Mouse (Mus musculus) retina, adult 2 months (tissue): Measurements from ENCODE around the gene Ccdc50.

Source experiments
- DNase-seq: peaks from one replicate; pipeline ENCODE4 v3.0.0-alpha.2; 2012; ENCODE audit warnings: low read depth, low spot score

Gene Ccdc50

DNA sequence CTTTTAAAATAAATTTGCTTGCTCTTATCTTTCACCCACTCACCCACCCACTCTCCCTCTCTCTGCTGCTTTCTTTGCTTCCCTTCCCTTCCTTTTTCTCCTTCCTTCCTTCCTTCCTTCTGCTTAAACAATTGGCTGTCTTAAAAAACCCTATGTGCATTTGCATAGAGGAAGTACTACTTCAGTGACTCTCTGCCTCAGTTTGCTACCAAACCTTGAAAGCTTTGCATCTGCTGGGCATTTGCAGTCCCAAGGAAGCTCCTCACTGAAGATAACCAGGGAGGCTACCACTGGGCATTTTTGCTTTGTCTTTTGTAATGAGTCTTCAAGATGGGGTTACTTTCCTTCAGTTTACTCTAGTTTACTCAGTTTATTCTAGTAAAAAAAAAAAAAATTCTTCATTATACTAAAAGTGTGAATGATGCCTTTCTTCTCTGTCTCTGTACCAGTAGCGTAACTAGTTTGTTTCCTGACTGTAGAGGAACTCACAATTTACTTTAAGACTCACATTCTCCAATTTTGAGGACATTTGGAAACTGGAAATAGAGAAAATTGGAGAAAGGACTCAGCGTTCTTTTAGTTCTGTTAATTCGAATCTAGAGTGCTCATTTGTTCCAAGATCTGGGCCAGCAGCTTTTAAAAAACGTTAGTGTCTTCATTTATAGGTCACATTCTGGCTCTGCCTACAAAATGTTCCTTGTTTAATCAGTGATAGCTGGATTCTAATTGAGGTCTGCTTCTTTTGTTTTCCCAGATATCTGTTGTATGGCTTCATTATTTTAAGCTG lies 6.8 kb downstream of the Ccdc50 start:
- no peak for DNase-seq

DNA sequence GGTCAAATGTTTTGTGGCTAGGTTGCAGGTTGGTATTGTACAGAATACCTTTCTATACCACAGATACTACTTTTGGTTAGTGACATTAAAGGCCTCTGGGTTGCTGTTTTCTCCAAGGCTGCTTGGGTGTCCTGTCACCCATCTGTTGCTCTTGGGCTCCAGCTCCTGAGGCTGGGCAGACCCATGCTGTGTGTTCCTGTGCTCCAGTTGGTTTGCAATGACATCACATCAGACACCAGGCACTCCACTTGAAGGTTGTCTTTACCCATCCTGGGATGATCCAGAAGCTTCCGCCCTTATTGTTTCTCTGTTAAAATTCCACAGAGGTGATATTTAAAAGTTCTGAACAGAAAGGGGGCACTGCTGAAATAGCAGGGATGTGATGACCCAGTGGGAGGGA lies 8.3 kb downstream of the Ccdc50 start:
- DNase-seq: no peak

DNA sequence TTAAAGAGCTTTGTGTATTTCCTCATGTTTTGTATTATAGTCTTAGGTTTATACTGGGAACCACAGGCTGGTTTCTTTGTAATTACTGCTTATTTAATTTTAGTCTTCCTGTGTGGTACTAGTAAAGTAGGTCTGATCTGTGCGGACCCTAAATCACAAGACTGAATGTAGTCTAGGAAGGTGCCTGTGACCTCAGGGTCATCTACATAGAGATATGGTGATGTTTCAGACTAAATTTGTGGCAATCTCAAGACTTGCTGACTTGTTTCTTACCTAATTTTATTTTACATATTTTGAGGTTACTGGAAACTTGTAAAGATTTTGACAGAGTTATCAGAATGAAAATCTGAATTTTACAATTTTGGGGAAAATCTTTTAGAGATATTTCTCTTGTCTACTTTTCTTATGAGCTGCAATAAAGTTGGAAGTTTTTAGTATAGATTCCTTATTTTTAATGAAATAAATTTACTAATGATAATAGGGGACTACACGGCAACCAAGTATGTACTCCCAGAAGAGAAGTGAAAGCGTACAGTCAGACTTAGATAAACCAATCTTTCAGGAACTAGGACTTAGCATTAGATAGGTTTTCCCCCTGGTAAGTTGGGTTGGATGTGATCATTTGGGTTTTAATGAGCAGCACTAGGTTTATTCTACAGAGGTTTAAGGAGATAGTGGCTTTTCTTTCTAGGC lies 10.5 kb downstream of the Ccdc50 start:
- DNase-seq: no peak

- DNase-seq: no peak
Measured at GRCm38 (mm10) chr16:27399719-27400253, 11.1 kb downstream of the Ccdc50 start.

- no peak for DNase-seq
Measured at GRCm38 (mm10) chr16:27401579-27401978, 12.9 kb downstream of the Ccdc50 start.

DNA sequence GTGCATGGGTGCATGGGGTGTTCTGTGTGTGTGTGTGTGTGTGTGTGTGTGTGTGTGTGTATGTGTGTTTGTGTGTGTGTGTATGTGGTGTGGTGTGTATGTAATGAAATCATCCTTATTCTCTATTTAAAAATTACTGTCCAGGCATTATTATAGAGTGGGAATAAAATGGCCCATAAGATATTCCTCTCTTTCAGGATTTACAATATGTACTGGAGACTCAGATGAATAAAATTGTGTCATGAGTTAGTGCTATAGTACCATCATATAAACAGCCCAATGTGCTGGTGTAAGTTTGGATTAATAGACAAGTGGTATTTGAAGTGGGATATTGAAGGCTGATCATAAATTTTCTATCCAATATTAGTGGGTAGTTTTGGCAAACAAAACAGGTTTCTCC lies 15.4 kb downstream of the Ccdc50 start:
- DNase-seq: no peak

DNA sequence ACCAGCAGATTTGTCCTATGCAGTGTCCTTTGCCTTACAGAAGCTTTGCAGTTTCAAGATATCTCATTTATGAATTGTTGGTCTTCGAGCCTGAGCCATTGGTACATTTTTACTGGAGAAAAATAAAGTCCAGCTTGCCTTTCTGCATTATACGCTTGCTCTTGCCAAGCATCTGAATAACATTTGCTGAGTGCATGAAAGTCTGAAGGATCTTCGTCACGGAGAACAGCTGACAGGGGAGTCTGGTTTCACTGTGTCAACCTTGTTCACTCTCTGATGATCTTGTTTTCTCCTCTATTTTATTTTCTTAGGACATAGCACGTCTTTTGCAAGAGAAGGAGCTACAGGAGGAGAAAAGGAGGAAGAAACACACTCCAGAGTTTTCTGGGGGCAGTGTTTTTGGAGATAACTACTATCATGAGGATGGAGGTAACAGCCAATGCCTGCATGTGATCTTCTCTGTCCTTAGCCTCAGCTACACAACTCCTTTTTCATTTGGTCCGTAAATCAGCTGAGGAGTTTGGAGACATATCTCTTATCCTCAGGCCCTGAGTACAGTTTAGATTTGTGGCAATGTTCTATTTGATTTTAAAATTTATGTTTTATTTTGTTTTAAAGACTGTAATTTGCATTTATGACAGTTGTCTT lies 28.4 kb downstream of the Ccdc50 start:
- no peak for DNase-seq

GRCm38 (mm10) chr16:27417632-27418031 lies 29.0 kb downstream of the Ccdc50 start:
- no peak for DNase-seq

DNA sequence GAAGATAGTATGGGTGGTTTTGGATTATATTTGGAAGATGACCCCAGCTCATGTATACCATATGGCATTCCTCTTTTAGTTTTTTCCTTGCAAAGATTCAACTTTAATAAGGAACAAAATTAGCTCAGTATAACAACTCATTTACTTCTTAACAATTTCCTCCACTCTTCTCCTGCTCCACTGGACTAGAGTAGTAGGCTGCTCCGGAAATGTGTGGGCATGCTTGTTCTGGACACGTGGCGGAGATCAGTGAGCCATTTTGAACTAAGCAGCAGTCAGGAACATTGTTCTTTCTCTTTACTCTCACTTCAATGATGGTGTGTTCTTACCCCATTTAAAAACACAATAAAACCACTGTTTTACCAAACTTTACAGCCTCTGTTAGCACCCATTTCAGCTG lies 32.3 kb downstream of the Ccdc50 start:
- DNase-seq: no peak

DNA sequence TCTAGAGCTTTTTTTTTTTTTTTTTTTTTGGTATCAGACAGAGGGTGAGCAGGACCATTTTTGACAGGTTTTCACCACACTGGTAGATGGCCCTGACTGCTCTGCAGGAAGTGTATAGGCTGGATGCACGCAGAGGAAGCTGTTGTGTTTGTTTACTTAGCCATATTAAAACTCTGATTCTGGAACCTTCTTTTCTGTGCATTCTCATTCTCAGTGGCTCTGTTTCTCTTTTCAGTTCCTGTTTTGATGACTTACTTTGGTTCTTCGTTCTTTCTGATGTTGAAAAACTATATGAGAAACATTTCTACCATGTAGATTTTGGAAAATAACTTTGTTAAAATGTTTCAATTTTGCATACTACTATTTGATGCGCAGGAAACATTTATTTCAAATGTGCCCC lies 46.4 kb downstream of the Ccdc50 start:
- DNase-seq: no peak

GRCm38 (mm10) chr16:27443941-27444340 lies 55.3 kb downstream of the Ccdc50 start:
- DNase-seq: no peak

GRCm38 (mm10) chr16:27449360-27449759 lies 60.7 kb downstream of the Ccdc50 start:
- no peak for DNase-seq

DNA sequence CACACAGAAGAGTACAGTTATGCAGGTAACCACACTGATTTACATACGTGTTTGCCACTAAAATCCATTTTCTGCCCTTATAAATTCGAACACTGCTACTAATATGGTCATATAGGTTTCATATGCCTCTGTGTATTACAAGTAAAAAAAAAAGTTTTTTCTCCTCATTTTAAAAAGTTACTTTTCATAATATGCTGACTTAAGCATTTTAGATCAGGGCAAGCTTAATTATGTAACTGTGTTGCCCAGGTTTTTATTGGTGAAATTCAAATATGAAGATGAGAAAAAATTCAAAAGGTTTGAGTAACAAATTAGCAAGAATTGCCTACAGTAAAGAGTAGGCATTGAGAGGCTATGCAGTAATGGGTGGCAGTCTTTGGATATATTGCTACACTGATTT lies 62.0 kb downstream of the Ccdc50 start:
- no peak for DNase-seq

DNA sequence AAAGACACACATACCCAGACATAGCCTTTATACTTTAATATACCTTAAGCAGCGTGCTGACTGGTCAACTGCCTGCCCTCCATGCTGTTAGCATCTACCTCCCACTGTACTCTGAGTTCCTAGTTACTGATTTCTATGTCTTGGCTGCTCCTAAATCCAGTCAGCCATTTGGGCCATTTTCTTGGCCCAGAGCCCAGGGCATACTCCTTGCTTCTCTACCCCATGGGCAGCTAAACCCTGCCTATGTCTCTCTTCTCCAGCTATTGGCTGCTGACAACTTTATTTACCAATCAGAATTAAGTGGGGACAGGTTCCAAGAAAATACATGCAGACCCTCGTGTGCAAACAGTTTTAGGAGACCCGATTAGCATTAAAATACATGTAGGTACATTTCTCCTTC lies 64.7 kb downstream of the Ccdc50 start:
- no peak for DNase-seq

DNA sequence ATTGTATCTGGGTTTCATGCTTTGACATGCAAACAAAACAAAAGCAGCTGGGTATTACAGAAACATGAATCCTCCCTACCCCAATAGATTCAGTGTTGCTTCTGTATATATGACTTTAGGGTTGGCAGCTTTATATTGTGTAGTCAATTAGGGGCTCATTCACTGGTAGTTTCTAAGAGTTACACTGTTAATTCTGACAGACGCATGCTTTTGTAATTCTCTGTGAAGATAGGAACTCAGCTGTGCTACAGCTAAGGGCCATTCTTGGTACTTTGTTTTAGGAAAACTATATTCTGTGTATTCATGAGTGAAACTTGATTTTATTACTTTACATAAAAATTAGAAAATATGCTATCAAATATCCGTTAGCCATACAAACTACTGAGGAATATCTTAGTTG lies 65.2 kb downstream of the Ccdc50 start:
- no peak for DNase-seq

DNA sequence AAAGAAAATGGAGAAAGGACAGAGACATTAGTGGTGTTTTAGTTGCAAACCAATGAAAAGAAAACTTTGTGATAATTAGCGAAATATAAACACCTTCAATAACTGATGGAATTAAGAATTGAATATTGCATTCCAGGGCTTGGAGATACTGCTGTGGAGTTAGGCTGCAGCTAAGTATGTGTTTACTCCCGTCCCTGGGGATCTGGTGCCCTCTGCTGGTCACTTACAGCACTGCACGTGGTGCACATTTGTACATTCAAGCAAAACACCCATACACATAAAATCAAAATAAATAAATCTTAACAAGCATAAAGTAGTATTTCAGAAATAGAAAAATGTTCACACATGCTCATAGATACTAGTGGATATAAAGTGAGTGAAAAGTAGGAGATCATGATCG lies 68.6 kb downstream of the Ccdc50 start:
- peak; percentile 52 for DNase-seq

GRCm38 (mm10) chr16:27468731-27469130 lies 80.1 kb downstream of the Ccdc50 start:
- peak; percentile 16 for DNase-seq

- DNase-seq: no peak
Measured at GRCm38 (mm10) chr16:27471389-27471788, 82.7 kb downstream of the Ccdc50 start.

DNA sequence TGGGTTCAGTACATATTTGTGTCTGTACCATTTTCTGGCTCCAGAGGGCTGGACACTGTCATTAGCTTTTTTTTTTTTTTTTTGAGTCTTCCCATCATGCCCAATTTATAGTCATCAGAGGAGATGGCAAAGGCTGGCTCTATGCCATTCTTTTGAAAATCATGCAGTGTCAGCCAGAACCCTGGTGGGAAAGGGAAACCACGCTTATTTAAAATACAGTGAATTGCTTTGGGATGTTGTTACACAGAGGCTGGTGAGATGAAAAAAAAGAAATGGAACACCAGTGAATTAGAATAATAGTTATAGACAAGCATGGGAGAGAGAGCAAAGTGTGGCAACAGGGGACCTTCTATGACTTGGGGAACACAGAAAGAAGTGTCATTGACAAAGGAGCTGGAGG lies 95.2 kb downstream of the Ccdc50 start:
- no peak for DNase-seq
